Mouse (Mus musculus) lung, adult 18-20 months (tissue): ENCODE data around the gene Eci2.
"Not testable (repeated sequence)": the region's sequence is repeated elsewhere in the genome, so short reads cannot be mapped to it uniquely, and the experiment has no call there.

Source experiments
- DNase-seq, 2 experiments: peaks; one replicate each; pipeline ENCODE4 v3.0.0; 2022; ENCODE audit warnings: mixed read lengths in 2 of 2

The Eci2 gene

DNA sequence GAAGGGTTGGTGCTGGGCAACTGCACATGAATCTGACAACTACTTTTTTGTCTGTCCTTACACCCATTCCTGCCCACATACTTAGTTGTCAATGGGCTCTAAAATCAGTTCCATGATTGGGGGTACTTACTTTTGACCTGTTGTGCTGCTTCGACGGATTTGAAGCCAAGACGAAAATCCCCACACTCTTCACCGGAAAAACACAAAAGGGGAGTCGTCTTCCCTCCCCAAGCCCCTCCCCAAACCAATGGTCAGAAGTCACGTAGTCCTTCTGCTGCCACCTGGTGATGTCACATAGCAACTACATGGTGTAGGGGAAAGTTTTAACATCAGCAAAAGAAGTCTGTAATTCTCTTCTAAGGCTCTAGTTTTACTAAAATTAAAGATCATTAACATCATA, at the start of gene Eci2:
TSS of gene Eci2 (minus strand) at position 218 of the 400 bp plus-strand sequence.
- peak; percentile 15 to 47 for DNase-seq

DNA sequence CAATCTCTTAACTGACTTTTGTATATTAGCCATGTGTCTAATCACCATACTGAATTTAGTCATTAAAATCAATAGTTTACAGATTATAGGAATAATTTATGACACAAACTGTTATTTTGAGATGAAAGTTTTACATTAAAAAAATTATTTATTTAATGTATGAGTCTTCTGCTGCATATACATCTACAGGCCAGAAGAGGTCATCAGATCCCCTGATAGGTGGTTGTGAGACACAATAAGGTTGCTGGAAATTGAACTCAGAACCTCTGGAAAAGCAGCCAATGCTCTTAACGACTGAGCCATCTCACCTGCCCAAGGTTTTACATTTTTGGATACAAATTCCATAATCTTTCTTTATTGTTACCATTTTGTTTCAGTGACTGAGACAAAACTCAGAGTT, 48.0 kb upstream of the Eci2 start:
- no peak for DNase-seq

DNA sequence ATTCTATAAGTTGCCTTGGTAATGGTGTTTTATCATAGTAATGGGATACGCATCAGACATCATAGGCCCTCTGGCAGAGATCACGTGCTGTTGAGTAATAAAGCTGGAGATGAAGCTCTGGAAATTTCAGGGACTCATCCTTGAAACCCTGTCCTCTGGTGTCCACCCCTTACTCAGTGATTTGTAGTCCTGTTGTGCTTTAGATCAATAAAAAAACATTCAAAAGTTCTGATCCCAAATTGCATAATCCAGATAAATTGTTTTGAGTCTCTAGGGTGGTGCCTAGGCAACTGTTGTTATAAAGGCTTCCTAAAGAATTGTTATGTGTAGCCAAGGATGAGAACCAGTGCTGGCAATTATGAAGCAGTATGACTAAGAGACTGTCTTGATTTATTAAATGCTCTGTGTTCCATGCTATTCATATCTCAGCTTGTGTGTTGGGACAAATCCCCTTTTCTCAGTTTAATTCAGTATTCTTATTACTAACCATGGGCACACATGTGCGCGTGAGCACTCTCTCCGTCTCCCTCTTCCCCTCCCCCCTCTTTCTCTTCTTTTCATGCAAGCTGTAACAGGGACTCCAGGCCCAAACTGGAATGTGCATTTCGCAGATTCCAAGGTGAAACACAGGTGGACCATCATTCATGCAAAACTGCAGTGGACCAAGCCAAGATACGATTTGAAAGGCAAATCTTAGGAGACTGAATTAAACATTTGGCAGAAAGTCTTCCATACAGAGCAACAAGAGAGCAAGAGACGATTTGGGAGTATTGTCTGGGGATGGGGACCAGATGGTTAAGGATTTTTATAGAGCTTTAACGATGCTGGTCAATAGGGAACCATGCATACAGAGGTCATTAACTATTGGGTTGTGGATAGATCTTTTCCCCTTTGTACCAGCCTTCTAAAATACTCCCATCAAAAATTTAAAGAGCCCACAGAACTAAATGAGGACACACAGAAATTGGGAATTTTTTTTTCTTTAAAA, 43.9 kb upstream of the Eci2 start:
- DNase-seq, result no peak

DNA sequence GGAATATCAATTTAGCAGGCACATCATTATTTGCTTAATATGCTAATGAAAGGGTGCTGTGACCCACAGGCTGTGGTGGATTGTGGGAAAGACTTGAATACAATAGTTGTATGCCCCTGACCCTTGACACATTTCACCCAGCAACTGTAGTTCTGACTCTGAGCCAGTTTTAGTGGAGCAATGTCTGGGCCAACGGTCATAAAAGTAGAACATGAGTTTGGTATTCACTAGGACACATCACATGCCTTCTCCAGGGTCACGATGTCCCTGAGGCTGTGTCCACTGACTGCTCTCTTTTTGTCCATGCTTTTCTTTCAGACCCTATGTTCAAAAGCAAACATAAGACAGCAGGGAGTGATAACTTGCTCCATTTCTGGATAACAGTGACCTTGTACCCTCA, 40.2 kb upstream of the Eci2 start:
- no peak for DNase-seq

DNA sequence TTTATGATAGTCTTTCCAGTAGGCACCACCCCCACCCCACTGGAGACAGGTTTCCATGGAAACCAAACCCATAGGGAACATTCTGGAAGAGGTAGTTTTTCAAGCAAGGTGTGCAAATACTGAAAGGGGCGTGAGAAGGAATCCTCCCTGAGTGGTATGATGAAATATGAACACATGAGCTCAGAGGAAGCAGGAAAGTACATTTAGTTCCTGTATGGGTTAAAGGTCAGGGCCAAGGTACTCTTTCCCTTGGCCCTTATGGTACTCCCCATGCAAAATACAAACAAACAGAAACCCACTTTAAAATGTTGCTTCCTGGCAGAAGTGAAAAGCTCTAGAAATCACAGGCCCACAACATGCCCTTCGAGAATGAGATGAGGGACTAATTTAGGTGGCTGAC, 39.1 kb upstream of the Eci2 start:
- DNase-seq, result peak in 1 of 2 experiments; percentile 31

DNA sequence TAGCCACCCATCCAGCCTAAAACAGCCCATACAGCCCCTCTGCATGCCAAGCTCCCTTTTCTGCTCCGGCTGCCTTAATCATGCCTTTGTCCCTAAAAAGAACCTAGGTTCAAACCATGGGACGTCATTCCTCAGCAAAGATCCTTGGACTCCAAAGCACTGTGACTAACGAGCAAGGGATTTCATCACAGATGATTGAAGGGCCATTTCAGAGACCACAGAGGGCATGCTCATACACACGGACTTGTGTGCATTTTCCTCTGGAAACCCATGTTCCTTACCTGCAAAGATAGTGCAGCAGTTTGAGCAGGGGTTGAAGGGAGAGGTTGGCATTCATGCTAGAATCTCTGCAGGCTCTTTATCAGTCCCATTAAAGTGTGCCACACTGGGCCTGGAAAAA, 37.5 kb upstream of the Eci2 start:
- peak in 1 of 2 experiments; percentile 6 for DNase-seq

DNA sequence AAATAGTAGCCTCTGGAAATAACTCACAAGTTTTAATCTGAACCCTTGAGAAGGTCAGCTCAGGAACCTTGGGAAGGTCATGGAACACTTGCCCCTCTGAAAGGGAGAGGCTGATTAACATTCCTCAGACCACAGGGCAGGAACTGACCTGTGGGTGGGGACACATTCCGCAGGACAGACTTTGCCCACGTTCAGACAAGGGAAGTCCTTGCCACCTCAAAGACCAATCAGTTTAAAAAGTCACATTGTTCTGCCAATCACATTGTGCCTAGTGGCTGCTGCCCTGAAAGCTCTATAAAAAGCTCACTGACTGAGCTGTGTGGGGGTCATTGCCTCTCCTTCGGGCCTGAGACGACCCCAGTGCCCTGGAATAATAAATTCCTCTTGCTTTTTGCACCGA, 31.2 kb upstream of the Eci2 start:
- DNase-seq, result no peak

DNA sequence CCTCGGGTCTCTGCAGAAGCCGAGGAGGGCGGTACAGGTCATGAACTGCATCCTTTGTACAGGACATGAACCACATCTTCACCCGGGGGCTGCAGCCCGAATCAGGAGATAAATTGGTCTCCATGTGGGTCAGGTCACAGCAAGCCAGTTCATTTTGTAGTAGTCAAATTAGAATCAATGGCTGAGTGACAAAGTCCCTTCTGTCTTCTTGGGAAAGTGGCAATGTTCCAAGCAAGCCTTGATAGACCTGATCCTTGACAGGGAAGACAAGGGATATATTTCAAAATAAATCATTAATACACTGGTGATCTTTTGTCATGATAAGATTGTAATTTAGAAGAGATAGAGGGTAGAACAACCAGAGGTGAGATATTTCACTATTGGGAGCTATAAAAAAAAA, 9.6 kb upstream of the Eci2 start:
- DNase-seq, result no peak

DNA sequence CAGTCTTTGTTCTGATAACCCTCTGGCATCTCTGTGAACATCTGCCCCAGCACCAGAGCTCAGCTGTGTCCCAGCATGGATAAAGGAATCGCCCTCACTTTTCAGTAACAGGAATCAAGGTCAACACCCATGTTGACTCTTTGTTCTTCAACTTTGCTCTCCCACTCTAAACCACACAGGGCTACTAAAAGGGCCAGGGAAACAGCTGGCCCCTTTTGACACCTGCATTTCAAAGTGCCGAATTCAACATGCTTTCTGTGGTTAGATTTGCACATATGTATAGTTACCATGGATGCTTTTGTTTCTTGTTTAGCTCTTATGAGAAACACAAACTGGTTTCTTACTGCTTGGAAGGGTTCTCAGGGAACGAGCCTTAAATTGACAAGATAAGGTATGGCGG, 8.8 kb upstream of the Eci2 start:
- no peak for DNase-seq

DNA sequence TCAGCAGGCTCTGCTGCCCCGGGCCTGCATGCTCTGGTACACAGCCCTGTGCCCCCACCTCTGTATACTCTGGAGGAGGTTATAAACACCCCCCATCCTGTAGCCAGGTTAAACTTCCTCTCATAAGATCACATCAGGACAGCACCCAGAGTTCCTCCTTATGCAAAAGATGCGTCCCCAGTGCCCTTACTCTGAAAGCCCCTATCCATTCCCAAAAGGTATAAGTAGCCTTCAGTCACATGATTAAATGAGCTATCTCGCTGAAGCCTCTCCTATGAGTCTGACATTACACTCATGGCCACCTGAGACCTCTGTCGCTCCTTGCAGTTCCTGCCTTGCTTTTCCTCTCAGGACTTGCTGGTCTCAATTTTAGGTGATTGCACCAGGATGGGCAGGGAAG, 6.7 kb upstream of the Eci2 start:
- no peak for DNase-seq

DNA sequence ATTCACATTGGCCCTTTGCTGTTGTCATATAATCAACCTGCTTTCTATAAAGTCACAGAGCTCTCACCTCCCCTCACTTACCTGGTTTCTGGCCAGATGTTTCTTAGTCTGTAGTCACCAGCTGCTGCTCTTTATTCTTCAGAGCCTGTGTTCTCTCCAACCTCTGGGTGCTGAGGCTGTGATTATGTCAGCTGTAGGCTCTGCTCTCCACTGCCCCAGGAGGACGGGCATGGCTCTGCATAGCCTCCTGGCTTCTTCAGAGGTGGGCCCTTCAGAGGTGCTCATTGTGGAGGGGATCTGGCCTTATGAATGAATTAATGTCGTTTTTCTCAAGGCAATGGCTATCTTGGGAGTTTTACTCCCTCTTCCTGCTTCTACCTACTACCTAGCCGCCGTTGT, 4.8 kb upstream of the Eci2 start:
- no peak for DNase-seq

DNA sequence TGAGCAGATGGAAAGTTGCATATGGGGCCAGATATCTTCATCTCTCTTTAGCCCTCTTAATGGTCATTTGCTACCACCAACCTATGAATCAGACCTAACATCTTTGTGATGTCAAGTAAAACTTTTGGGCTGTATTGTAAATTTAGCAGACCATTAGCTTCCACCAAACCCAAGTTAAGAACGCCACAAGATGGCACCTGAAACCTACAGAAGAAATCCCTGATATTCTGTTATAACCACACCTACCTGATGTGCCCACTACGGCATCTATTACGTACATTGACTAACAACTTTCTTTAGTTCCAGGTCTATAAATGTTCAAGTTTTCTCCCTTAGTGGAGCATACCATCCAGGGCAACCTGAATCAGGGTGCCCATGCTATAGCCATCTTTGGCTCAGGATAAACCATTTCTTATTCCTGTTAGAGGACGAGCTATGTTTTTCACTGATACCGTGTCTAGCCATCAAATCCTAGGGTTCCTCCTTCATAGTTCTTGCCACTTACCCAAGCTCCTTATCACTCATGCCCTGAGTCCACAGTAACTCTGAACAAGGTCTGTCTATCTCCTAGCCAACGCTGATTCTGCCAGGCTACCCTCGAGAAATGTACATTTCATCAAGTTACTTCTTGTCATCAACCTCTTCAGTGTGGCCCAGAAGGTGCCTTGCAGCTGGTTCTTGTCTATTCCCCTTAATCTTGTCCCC, 4.2 kb upstream of the Eci2 start:
- DNase-seq, result no peak

DNA sequence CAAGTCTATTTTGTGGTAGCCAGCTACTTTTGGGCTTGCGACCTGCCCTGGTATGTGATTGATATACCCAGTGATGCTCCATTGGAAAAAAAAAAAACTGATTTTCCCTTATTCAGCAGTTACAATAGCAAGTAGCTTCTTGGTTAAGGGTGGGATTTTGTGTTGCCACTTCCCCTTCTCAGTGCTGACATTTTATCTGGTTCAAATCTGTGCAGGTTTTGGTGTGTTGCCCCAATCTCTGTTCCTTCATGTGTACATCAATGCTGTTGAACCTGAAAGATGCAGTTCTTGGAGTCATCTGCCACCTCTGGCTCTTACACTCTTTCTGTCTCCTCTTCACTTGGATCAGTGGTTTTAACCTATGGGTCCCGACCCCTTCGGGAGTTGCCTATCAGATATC, 1.5 kb upstream of the Eci2 start:
- DNase-seq, result no peak

DNA sequence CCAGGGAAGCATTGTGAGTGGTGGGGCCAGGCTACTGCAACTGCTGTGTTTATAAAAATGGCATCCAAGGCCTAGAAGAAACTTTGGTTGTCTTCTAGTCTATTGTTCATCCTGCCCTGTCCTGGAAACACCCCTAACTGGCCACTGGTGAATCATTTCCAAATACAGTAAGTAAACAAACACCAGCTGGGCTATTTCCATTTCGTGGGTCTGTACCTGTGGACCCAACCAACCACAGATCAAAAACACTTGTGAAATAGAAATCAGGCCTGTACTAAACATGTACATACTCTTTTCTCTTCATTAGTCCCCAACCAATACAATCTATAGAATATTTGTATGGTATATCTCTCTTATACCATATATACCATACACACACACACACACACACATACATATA, 3.5 kb downstream of the Eci2 start:
- not testable (repeated sequence) for DNase-seq

DNA sequence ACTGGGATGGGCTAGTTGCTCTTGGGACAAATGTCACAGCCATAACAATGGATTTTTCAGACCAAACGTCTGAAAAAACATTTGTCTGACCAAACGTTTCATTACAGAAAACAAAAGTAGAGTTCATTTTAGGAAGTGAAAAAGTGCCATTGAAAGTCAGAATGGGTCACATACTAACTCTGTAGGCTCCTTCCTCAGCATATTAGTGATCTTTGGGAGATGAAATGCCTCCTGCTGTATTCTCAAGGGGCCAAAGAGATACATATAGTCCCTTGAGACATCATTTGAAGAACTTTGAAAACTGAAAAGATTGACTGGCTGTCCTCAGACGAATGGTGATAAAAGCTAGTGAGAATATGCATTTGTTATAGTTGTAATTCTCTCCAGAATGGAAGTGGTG, 6.5 kb downstream of the Eci2 start:
- no peak for DNase-seq

DNA sequence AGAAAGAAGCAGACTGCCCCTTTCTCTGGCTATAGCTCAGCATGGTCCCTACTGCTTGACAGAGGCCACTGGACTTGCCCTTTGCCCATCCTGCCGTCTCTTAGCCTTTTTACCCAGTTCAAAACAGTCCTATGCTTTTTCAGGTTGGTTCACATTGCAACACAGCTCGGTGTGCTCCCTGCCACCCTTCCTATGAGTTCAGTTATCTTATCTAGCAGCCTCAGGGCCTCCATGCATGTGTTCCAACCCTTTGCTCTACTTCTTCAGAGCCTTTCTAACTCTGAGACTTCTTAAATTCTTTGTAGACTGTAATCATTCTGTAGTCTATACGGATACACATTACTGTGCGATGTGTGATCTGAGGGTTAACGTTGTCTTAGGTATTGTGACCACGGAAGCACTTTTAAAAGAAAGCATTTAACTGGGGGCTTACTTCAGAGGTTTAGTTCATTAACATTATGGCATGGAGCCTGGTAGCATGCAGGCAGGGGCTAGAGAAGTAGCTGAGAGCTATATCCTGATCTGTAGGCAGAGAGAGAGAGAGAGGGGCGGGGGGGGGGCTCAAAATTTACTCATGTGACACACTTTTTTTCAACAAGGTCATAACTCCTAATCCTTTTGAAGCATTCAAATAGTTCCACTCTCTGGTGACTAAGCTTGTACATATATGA, 7.9 kb downstream of the Eci2 start:
- DNase-seq, result no peak

DNA sequence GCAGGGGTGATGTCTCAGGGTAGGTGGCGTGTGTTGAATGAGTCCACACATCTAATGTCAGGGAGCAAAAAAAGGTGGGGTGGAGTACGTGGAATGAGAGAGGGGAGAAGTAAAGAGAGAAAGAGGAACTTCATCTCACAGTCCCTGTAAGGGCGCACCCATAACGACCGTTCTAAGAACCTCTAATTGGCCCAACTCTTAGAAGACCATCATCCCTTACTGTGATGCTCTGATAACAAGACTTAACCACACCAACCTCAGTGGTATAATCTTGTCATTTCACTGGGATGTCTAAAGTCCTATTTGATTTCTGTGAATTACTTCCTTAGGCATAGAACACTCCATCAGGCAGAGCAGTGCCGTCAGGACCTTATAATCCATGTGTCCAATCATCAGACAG, 9.5 kb downstream of the Eci2 start:
- DNase-seq, result no peak

DNA sequence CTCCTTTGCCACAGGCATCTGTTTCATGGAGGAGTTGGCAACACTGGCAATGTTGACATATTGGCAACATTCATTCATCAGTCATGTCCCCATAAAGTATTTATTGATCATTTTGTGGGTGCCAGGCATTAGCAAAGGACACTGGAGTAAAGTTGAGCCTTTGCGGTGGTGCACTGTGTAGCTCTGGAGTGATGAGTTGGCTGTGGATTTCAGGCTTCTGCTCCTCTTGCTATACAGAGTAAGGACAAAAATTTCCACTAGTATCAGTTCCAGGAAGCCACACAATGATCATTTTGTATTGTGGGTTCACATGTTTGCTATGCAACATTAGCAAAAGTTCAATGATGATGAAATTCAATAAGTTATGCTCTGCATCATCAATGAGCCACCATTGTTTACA, 10.8 kb downstream of the Eci2 start:
- no peak for DNase-seq

DNA sequence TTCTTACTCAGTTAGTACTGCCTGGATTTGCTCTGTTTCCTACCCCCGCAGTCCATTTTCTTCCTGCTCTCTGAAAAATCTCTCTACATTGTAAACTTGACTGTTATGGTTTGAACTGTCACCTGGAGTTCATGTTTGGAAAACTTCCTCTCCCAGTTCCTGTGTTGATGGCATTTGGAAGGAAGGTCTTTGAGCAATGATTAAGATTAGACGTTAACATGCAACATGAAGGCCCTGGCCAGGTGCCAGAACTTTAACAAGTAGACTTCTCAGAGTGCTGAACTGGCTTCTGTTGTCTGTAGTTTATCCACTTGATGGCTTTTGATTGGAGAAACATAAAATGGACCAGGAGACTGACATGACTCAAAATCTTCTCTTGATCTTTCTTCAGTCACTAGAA, 31.0 kb downstream of the Eci2 start:
- peak in 1 of 2 experiments; percentile 27 for DNase-seq

DNA sequence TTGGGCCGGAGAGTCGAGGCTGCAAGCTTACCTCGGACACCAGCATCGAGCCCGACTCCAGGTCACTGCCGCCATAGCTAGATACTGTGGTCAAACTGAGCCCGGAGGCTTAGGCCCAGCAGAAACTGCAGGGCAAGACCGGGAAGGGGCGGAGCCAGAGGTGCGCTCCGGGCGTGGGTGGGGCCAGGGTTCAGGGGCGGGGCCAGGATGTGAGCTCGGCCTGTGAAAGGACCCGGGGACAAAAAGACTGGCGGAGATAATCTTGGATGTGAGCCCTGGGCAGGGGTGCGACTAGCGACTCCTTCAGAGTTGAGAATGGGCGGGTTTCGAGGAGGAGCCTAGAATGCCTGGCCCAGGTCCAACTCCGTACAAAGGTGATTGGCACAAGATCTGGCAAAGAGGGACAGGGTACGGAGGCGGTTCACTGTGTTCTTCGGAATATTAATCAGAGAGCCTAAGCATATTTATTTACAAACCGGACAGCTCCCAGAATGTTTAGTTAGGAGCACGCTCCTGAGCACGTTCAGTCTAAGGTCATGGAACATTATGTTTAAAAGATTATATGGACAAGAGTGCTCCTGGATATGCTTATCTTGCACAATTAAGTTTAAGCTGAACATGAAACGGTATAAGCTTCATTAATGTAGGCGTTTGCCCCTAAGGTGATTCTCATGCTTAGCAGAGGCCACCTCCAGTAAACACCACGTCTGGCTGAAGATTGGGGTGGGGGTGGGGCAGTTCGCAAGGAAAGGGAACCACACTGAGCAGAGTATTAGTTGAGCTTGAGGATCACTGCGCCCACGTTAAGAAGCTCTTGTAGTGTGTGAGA, 32.7 kb downstream of the Eci2 start:
- peak; percentile 97 to 99 for DNase-seq

DNA sequence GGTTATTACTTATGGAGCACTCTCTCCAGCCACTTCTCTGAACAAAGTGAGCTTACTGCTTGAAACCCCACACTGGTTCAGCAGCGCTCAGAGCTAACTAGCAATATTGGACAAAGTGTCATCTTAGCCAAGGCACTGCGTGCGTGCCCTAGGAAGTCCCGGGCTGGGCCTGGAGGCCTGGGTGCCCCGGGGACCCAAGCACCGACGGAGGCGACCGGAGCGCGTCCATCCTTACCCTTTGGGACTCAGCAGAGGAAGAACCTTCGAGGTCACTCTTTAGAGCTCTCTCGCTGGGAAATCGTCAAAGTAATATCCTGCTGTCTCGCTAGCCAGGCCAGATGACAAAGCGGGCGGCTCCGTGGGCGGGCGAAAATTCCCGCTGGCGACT, 33.3 kb downstream of the Eci2 start:
- DNase-seq, result no peak

DNA sequence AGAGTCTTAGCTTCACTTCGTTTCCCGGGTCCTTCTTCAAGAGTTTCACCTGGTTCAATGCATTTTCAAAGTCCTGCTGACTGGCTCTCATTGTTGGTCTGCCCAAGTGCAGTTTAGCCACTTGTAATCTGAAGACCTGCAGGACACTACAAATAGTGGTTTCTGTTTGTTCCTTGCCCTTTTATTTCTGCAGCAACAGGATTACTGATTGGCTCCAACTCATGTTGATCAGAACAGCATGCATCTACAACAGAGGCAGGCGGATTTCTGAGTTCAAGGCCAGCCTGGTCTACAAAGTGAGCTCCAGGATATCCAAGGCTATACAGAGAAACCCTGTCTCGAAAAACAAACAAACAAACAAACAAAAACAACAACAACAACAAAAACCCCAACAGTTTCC, 33.8 kb downstream of the Eci2 start:
- DNase-seq, result peak in 1 of 2 experiments; percentile 10
